Mouse (Mus musculus) ovary, postnatal 36 days (tissue): ENCODE measurements around the gene Umps.

Experiments used
- DNase-seq: peaks from one replicate; pipeline ENCODE4 v3.0.0; 2022; ENCODE audit warnings: low spot score, mixed read lengths

Gene Umps

DNA sequence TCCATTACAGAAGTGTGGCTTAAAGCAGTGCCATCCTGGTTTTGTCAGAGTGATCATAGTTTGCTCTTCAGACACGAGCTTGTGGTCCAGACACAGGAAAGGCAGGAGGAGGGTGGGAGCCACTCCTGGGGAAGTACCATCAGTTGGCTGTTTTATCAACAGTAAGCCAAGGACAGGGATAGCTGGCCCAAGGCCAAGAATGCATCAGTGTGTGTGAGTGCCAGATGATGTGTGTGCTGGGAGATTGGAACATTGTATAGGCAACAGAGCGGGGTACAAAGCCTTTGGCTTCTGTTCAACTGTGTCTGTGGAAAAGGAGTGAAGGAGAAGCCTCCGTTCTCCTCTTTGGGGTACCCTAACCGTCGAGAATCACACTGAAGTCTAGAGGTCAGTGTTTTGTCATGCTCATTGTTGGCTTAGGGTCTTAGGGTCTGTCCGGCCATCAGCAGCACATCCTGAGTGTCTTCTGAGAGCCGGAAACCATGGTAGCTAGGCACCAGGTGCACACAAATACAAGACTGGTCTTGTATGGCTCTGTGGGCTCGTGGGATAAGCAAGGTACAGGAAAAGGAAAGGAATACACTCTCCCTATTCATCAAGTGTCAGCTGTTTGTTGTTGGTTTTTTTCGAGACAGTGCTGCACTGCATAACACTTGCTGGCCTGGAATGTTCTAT, 37.9 kb downstream of the Umps start:
- DNase-seq, result peak; percentile 52

DNA sequence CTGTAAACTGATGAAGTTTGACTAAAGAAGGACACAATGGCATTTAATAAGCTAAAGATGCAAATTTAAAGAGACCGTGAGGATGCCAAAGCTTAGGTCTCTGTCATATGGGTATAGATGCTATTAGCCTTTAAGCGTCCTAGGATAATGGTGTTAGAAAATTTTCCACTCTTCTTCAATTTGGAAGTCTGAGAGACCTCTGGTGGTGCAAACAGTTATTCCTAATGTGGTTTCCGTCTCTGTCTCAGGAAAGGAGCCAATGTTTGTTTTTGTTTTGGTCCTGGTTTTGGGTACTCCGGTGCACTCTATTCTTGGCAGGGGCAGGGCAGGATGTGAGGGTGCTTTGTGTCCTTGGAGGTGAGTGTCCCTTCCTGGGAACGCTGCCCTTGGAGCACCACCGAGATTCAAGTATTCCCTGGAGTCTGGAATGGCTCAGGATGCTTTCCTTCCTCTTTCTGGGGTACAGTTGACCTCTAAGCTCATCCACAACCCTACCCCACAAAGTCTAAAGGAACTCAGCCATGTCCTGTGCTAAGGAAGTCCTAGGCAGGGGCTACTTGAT, 39.5 kb downstream of the Umps start:
- DNase-seq, result no peak

DNA sequence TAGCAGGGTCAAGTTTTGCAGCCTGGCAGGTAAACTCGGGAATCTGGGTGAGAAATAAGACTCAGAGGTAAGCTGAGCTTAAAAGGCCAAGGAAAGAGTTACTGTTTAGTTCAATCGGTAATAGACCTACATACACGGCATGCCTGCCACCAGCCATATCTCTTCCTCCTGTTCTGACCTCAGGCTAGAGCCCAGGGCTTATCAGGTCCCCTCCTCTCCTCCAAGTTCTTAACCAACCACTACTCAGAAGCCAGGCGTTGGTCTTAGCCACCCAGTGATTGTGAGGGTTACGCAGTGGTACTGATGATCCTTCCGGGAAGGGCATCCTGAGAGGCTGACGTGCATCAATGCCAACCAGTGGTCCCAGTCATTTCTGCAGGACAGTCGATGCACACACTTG, 43.1 kb downstream of the Umps start:
- DNase-seq, result no peak

DNA sequence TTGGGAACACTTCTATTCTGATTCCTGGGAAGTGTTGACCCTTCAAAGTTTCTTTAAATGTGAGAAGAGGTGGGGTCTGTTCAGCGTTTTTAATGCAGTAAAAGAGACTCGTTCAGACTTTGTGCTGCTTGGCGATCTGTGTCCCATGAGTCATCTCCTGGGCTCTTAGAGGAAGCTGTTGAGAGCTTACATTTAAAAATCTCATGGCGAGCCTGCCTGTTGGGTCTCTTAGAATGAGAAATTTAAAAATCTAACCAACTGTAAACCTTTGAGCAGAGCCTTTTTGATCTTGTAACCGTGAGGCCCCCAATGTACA, 43.9 kb downstream of the Umps start:
- no peak for DNase-seq

DNA sequence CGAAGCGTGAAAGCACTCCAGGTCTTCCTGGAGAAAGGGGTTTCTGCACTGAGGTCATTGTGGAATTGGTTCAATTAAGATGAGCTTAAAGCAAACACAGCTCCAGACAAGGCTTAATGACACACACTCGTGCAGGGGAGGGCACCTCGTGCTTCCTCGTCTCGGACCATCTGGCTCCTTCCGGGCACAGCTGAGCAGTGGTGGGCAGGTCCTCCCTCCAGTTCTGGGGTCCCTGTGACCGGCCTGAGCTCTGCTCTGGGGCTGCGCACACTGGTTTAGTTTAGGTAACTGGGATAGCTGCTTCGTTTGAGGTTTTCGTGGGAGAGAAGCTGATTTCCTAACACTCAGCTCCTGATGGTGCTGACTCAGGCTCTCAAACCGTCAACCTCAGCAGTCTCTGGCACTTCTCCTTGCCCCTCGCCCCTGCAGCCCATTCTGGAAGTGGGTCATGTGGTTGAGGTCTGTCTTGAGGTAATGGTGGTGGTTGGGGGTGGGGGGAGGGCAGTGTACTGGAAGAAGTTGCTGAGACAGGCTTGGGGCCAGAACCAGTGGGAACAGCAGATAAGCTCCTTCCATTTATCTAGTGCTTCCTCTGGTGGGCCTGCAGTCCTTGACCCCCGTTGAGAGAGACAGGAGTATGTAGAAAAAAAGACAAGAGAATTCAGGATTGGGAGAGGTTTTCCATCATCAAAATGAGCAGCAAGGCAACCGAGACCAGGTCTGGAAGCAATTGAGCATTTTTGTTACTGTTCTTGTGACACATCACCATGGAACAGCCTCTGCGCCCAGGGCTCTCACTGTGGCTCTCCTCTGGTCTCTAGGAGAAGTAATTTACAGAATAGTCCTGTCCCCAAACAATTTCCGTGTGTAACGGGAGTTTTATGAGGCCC, 44.5 kb downstream of the Umps start:
- no peak for DNase-seq

DNA sequence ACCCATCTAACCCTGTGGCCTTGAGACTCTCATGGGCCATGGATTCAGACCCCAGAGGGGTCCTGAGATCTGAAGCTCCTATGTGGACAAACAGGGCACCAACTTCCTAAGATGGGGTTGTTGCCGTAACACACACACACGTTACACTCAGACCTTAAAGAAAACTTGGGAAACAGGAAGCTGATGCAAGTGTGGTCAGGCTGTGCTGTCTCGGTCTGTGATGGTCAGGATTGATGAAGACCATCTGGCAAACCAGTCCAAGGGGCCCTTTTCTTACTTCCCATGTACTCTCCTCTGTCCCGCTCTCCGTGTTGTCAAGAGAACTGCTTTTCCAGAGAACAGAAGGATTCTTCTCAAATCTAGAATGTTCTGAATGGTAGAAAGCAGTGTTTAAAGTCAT, 45.3 kb downstream of the Umps start:
- DNase-seq, result no peak

DNA sequence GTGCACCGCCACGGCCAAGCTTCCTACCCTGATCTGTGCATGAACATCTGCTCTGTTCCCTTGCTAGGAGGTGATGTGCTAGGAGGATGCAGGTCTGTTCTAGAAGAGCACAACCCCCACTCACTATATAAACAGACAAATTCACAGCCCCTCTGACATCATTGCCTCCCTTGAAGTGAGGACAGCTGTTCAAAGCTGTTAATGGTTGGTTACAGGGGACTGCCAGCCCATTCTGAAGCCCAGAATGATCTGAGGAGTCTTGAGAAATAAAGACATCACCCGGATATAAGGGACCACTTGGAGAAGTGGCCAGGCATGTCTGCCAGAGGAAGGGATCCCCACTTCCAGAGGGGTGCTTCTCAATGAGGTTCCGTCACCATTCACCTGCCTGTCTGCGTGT, 48.9 kb downstream of the Umps start:
- DNase-seq, result no peak

DNA sequence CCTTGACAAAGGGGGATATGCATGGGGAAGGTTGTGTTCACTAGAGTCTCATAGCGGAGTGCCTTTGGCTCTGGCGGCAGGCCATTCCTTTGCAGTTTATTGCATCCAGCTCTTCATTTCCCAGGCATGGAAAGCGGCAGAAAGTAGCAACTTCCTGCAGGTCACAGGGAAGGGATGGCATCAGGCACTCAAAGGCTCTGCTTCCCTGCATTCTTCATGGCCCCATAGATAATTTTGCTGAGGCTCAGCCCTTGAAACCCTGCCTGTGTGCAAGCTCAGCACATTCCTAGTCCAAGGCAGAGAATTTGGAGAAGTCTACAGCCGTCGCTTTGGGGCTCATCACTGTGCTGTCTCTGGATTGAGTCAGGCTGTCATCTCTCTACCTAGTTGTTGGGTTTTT, 49.4 kb downstream of the Umps start:
- no peak for DNase-seq

DNA sequence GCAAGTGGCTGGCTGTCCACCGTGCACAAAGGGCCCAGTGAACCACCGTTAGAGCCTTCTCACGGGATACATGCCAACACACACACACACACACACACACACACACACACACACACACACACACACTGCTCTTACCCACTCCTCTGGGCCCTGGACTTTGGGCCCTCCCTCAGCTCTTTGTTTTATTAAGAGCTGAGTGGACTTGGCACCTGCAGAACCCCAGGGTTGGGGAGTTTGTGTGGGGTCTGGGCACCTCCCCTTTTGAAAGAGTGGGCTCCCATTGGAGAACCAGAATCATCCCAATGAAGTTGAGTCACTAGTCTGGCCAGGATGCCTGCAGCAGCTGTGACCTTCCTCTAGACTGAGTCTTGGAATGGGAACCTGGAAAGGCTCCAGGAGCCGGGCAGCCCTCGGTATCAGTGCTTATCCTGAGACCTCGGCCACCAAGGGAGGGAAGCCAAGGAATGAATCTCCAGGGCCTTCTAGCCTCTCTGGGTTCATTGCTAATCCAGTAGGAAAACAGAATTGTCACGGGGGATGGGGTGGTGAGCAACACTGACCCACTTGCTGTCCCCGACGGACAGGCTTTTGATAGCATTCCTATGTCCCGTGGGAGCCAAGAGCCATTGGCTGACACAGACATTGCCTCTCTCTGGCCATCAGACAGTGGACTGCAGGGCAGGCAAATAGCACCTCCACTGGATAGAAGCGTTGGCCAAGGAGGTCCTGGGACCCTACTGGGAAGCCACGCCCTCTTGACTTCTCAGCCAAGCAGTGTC, 50.2 kb downstream of the Umps start:
- peak; percentile 86 for DNase-seq

DNA sequence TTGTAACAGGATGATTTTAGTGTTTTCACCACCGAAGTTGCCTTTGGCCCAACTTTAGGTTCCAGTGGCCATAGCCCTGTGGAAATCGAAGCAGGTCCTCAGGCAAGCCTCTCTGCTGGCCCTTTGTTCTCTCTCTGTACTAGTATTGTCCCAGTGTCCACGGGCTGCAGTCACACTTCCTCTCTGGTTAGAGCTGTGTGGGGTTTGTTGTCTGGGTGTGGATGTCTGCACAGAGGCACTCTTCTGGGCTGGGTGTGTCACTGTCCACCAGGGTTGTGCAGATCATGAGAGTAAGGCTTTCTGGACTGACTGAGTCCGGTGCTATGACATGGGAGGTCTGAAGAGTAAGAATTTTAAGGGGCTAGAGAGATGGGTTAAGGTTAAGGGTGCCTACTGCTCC, 51.8 kb downstream of the Umps start:
- no peak for DNase-seq

DNA sequence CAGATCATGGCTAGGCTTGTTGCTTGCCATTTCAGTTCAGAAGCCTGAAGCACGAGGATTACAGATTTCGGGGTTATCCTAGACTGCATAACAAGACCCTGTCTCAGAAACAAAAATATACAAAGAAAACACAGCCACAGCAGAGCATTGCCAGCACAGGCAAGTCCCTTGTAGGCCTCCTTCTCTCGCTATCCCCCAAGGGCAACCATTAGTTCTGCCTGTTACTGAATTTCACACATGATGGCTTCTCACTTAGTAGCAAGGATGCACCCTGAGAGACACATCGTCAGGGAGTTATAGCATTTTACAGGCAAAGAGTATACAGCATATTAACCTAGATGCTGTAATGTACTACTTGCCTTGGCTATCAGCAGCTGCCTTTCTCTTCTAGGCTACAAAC, 58.6 kb downstream of the Umps start:
- no peak for DNase-seq
